In genomic region chr10:20486461-20487253, GRCm38 (mm10) we compare ENCODE assay signal across 8 mouse cellular contexts.
A peak's percentile ranks its signal among the peaks of the same experiment; 100 is the strongest.
DNase-seq lines count a peak whose midpoint lies in the region; ATAC-seq lines count a peak whose summit lies in the region.
"Had no signal": no experiment of that assay in that cellular context is flagged by ENCODE, and none has a peak within 500 bp of the region (broad histone marks: within the 10 kb centered on the region; RNA-seq: fewer than 3 reads in every experiment).

No protein-coding gene starts in this region.

- H3K27ac ChIP-seq in kidney, embryonic 16.5 days (ENCODE audit: low read length), result peak overlapping the region; percentile 1; the same call in 1 of the 2 replicates
- H3K27ac ChIP-seq in stomach, embryonic 16.5 days (ENCODE audit: low read length), result peak overlapping the region; percentile 26; the same call in 1 of the 2 replicates

- H3K4me2 ChIP-seq in kidney, embryonic 16.5 days (replicated peaks; ENCODE audit: low read depth, low read length), result 0 out of 2 replicates have a peak overlapping the region, but pooled peaks have one; percentile 1
- H3K4me2 ChIP-seq in stomach, embryonic 16.5 days (ENCODE audit: low read depth, low read length), result no peak overlapping the region

- peaks cover 7% of the 10 kb centered on the region; the same call in 1 of the 2 replicates for H3K4me1 ChIP-seq in kidney, embryonic 16.5 days (ENCODE audit: insufficient read depth, low read length)
- no peaks in the 10 kb centered on the region; the same call in 1 of the 2 replicates for H3K4me1 ChIP-seq in stomach, embryonic 16.5 days (ENCODE audit: control insufficient read depth, insufficient read depth, low read length)

- whole genome bisulfite sequencing in kidney, embryonic 16.5 days, result 52% methylated on average over 19 of the region's 19 CpGs
- 31% methylated on average over 19 of the region's 19 CpGs for WGBS in stomach, embryonic 16.5 days

- no peaks in the 10 kb centered on the region for H3K36me3 ChIP-seq in kidney, embryonic 16.5 days (ENCODE audit: insufficient read depth, low read length)
- no peaks in the 10 kb centered on the region for H3K36me3 ChIP-seq in stomach, embryonic 16.5 days (ENCODE audit: control insufficient read depth, insufficient read depth, low read length)

- H3K9ac ChIP-seq in kidney, embryonic 16.5 days (replicated peaks; ENCODE audit: low read length), result no peak overlapping the region
- H3K9ac ChIP-seq in stomach, embryonic 16.5 days (ENCODE audit: low read length), result no peak overlapping the region

- peak; percentile 65; the same call in 1 of the 2 replicates for ATAC-seq in kidney, embryonic 16.5 days (ENCODE audit: low FRiP score, low TSS enrichment)
- peak; percentile 72; the same call in 1 of the 2 replicates for ATAC-seq in stomach, embryonic 16.5 days (ENCODE audit: insufficient read depth, low FRiP score)

- H3K27me3 ChIP-seq in kidney, embryonic 16.5 days (ENCODE audit: insufficient read depth, low read length), result no peaks in the 10 kb centered on the region
- no peaks in the 10 kb centered on the region for H3K27me3 ChIP-seq in stomach, embryonic 16.5 days (ENCODE audit: control insufficient read depth, insufficient read depth, low read length)

- no peaks in the 10 kb centered on the region for H3K9me3 ChIP-seq in kidney, embryonic 16.5 days (ENCODE audit: low read length)
- no peaks in the 10 kb centered on the region for H3K9me3 ChIP-seq in stomach, embryonic 16.5 days (replicated peaks; ENCODE audit: control insufficient read depth, low read length)

- DNase-seq in urinary bladder, adult 18-20 months (ENCODE audit: low spot score in 2 of 2), result peak; percentile 7 to 46
- no peak for DNase-seq in urinary bladder, postnatal 4 days (ENCODE audit: low spot score in 2 of 2)
- DNase-seq in heart, adult 11 months, result peak; percentile 100
- no peak for DNase-seq in thymus, postnatal 4 days
- no peak for DNase-seq in frontal cortex, postnatal 25 days (ENCODE audit: low spot score in 2 of 2)

- H3K4me3 ChIP-seq in kidney, embryonic 16.5 days (ENCODE audit: low read length), result no peak overlapping the region
- no peak overlapping the region for H3K4me3 ChIP-seq in stomach, embryonic 16.5 days (replicated peaks; ENCODE audit: low read length)
- H3K4me3 ChIP-seq: erythroblast, embryonic 14.5 days had no signal

Comparison
In these comparisons a context has a peak if more than half of its experiments do, and no peak if none do; other contexts are left out.
1. DNase-seq: peak in urinary bladder, adult 18-20 months (2 of 2) and heart, adult 11 months (single experiment); none in urinary bladder, postnatal 4 days (0 of 2), thymus, postnatal 4 days (single experiment) and frontal cortex, postnatal 25 days (0 of 2).